Mouse (Mus musculus) cerebellum, postnatal 10 days (tissue): ENCODE measurements at regions not wholly inside any gene's neighbourhood (a gene's known extent, or its start where the extent isn't known, plus 50 kb on each side); places are given as distances from the start of the nearest gene placed in this dataset.

Source experiments
- DNase-seq, 2 experiments: peaks; one replicate each; pipeline ENCODE4 v3.0.0; 2021; ENCODE audit warnings: mixed read lengths in 2 of 2

DNA sequence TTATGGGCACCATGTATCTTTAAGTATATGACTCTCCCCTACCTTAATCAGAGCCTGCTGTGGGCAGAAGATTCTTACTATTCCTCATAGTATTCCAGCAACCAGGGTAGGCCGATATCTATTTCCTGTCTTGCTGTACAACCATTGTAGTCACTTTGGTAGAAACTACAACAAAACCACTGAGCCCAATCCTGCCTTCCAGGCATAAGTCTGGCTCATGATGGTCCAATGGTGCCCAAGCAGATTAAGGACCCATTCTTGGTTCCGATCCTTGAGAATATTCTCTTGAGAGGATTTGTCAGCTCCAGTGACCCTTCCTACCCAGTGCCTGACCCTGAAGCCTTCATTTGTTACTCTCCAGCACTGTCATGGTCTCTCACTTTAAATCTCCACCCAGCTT is 102.9 kb upstream of the Mylip start:
- DNase-seq = no peak

GRCm38 (mm10) chr13:45287217-45287616 is 102.3 kb upstream of the Mylip start:
- no peak for DNase-seq

DNA sequence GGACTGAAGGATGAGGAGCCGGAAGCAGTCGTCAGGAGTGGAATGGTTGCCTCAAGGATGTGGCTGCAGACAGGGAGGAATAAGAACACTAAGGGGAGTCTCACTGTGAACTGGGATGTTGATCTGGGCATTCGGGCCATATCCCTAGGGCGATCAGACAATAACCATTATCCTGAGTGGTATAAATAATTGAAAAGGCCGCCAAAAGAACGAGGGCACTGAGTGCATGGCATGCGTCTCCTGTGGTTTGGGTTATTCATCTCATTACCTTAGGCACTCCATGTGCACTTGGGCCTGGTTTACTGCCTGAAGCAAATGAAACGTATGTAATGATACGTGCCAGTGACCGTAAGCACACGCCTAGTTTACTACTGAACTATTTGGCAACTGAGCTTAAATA is 99.6 kb upstream of the Mylip start:
- DNase-seq = no peak

- no peak for DNase-seq
Observed at GRCm38 (mm10) chr13:45294691-45295090, 94.9 kb upstream of the Mylip start.

DNA sequence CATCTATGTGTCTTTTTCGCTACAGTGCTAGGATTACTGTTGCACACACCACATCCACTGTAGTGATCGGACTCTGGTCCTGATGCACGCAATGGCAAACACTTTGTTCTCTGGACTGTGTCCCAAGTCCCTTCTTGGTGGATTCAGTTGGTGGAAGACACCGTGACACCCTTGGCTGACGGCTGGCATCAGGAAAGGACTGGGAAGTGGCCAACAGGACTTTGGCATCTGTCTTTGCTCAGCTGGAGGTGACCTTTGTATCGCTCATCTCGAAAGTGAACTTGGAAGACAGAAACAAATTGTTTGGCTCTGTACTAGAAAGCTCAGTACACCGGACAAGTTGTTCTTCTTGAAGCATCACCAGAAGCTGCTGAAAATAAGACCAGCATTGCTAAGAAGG is 88.9 kb upstream of the Mylip start:
- peak; percentile 21 to 45 for DNase-seq

- no peak for DNase-seq
Observed at GRCm38 (mm10) chr13:45301191-45301905, 88.2 kb upstream of the Mylip start.

GRCm38 (mm10) chr13:45302796-45303195 is 86.7 kb upstream of the Mylip start:
- peak; percentile 21 to 27 for DNase-seq

GRCm38 (mm10) chr13:45306177-45306576 is 83.4 kb upstream of the Mylip start:
- no peak for DNase-seq

DNA sequence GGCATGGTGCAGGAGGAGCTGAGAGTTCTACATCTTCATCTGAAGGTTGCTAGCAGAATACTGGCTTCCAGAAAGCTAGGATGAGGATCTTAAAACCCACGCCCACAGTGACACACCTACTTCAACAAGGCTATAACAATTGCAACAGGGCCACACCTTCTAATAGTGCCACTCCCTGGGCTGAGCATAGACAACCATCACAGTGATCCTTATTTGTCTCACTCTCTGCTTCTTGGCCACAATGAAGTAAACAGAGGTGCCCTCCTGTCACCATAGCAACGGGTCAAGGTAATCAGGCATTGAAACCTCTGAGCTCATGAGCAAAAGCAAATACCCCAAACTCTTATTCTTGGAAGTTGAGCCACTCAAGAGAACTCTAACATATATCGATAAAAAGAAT is 82.3 kb upstream of the Mylip start:
- DNase-seq = no peak

DNA sequence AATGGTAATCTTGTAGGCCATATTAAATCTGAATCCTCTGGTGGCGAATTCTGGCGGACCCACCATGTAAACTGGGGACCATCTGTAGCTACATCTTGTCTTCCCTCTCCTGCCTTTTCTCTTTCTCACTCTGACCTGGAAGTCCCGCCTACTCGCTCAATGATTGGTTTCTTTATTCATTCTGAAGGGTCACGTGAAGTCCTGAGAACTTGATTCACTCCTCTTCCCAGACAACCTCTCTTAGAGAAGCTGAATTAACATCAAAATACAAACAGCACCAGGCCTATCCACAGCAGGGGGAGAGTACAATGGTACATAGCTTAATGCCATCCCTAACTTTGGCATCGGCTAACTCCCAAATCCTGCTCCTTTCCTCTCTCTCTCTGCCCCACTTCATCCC is 69.9 kb upstream of the Mylip start:
- no peak for DNase-seq

DNA sequence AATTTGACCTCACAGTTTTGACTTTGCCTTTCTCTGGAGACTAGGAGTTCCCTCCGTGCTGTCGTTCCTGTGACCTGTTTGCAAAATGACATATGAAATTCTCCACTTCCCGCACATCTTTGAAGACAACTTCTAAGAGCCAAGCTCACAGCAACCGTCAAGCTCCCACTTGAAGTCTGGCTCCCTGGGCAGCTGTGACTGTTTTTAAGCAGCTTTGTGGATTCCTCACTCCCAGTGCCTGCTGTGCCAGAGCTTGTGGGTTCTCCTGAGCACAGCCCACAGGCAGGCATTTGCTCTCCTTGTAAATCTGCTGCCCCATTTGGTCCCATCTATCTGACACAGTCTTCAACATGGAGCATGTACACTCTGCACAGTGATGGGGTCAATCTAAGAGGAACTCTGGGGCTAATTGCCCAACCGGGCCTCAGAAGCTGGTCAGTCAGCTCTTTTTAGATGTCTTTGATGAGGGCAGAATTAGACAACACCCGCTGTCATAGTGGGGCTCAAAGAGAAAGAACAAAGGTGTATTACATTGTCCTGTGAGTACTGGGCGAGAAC is 63.7 kb upstream of the Mylip start:
- DNase-seq = no peak

DNA sequence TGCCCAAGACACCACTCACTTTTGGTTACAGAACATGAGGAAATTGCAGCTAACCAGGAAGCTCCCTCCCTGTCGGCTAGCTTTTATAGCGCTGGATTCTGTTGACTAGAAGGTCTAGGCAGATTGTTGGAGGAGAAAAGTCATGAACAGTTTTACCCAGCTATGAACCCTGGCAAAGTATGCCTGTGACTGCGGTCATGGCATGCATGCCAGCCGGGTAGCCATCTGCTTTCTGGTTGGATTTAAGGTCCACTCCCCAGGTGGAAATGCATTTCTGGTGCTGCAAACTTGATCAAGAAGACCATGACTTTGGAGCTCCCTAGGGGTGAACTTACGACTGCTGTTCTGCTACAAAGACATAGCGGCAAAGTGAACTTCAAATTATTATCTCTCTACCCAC is 62.8 kb upstream of the Mylip start:
- peak; percentile 37 to 57 for DNase-seq

GRCm38 (mm10) chr13:45330561-45330960 is 59.0 kb upstream of the Mylip start:
- peak; percentile 46 to 76 for DNase-seq

GRCm38 (mm10) chr13:45332031-45332430 is 57.5 kb upstream of the Mylip start:
- DNase-seq = no peak

DNA sequence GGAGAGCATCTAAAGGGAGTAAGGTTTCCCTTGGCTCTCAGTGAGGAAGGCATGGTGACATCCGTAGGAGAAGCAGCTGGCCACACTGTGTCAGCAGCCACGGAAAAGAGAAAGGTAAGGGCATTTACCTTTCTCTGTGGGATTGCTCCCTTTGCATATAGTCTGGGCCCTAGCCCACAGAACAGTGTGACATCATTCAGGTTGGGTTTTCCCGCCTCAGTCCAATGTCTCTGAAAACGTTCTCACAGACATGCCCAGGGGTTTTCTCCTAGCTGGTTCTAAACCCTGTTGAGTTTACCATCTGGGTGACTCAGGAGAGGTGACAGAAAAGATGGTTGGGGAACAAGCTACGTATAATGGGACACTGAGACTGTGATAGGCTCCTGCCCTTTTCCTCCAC is 55.9 kb upstream of the Mylip start:
- DNase-seq = no peak
